Mouse (Mus musculus) neural tube, embryonic 11.5 days (tissue): ENCODE data around the gene Prlhr. TPM values are rescaled to one million over a fixed set of nuclear protein-coding genes. Genes with fewer than 3 reads are reported as not detected.

Source experiments
- ATAC-seq: fragments of 200-750 bp; cut with Nextera tagmentation; 2 replicates; pipeline ENCODE4 v1.8.0; 2017; ENCODE audit warnings: moderate number of reproducible peaks, mild to moderate bottlenecking, moderate TSS enrichment, moderate library complexity; ENCODE audit not compliant: insufficient read depth, low FRiP score, low TSS enrichment
- DNase-seq: peaks from one replicate; pipeline ENCODE4 v3.0.0-alpha.2; 2015; ENCODE audit warnings: low spot score
- H3K27ac ChIP-seq: fragments of 300-500 bp; sonication (generic); 2 replicates; pipeline ENCODE4 v1.5.1; 2014; ENCODE audit warnings: low read depth, mild to moderate bottlenecking, low read length
- H3K27me3 ChIP-seq: fragments of 300-500 bp; sonication (generic); 2 replicates; pipeline ENCODE4 v1.6.1; 2014; ENCODE audit warnings: mild to moderate bottlenecking, low read length, mixed read lengths; ENCODE audit not compliant: control insufficient read depth, insufficient read depth
- H3K36me3 ChIP-seq: fragments of 300-500 bp; sonication (generic); 2 replicates; pipeline ENCODE4 v1.6.1; 2014; ENCODE audit warnings: mild to moderate bottlenecking, low read length, moderate library complexity, mixed read lengths; ENCODE audit not compliant: control insufficient read depth, insufficient read depth
- H3K4me1 ChIP-seq: fragments of 300-500 bp; sonication (generic); 2 replicates; pipeline ENCODE4 v1.6.1; 2014; ENCODE audit warnings: low read length, mixed read lengths; ENCODE audit not compliant: control insufficient read depth, insufficient read depth
- H3K4me2 ChIP-seq: fragments of 300-500 bp; sonication (generic); 2 replicates; pipeline ENCODE4 v1.6.1; 2014; ENCODE audit warnings: low read depth, mild to moderate bottlenecking, moderate library complexity
- H3K4me3 ChIP-seq: fragments of 300-500 bp; sonication (generic); 2 replicates; pipeline ENCODE4 v1.5.1; 2014; ENCODE audit warnings: low read depth, low read length
- H3K9ac ChIP-seq: fragments of 300-500 bp; sonication (generic); 2 replicates; pipeline ENCODE4 v1.6.1; 2014; ENCODE audit warnings: mild to moderate bottlenecking, low read length
- H3K9me3 ChIP-seq: fragments of 300-500 bp; sonication (generic); 2 replicates; pipeline ENCODE4 v1.6.1; 2016; ENCODE audit warnings: low read length; ENCODE audit not compliant: control insufficient read depth
- WGBS: fragments of 180-500 bp; shearing (Covaris S2); extraction: QIAGEN DNeasy Blood & Tissue Kit; methylation state at CpG from one replicate; pipeline ENCODE4 v1.1.7; 2014; 5-methylcytosine and 5-hydroxymethylcytosine counted together
- polyA plus RNA-seq: library from polyadenylated mRNA; unstranded; fragments of >200 nt; fragmentation: Nextera tagmentation; extraction: Ambion mirVana; gene quantifications from 2 replicates; pipeline ENCODE4 v1.2.1, GENCODE M21; 2014

Prlhr gene
- not detected in 2 replicates for polyA plus RNA-seq

GRCm38 (mm10) chr19:60468254-60468762 is at the start of gene Prlhr:
Prlhr (minus strand) TSS chr19:60468304.
- ATAC-seq = no peak

GRCm38 (mm10) chr19:60515064-60515463 is 47.0 kb upstream of the Prlhr start:
- H3K4me3 ChIP-seq = no peak overlapping the region
- no peaks in the 10 kb centered on the region for H3K9me3 ChIP-seq
- no peak overlapping the region for H3K27ac ChIP-seq
- no peak overlapping the region for H3K4me2 ChIP-seq
- H3K36me3 ChIP-seq = no peaks in the 10 kb centered on the region
- no peak for ATAC-seq
- H3K27me3 ChIP-seq = no peaks in the 10 kb centered on the region
- H3K9ac ChIP-seq = no peak overlapping the region
- no peaks in the 10 kb centered on the region for H3K4me1 ChIP-seq
- WGBS = 77% methylated on average over 2 of the region's 2 CpGs
- no peak for DNase-seq

More at GRCm38 (mm10) chr19:60468254-60468762, at the start of gene Prlhr:
- H3K27ac ChIP-seq = no peak within 1 kb of the TSS
- 7% methylated on average over 17 of the region's 17 CpGs for WGBS
- no peaks in the 10 kb centered on the region; the same call in 1 of the 2 replicates for H3K4me1 ChIP-seq
- H3K4me3 ChIP-seq = peak within 1 kb of the TSS; percentile 31
- peaks cover 35% of the 10 kb centered on the region for H3K27me3 ChIP-seq
- H3K9me3 ChIP-seq = no peaks in the 10 kb centered on the region
- H3K9ac ChIP-seq = no peak within 1 kb of the TSS
- DNase-seq = peak; percentile 26
- no peaks in the 10 kb centered on the region for H3K36me3 ChIP-seq
- H3K4me2 ChIP-seq = peak within 1 kb of the TSS; percentile 60

- Histone ChIP-seq H3K9me3 (no peaks in the 10 kb centered on the region), H3K4me1 (no peaks in the 10 kb centered on the region), H3K4me2 (no peak overlapping the region), H3K27ac (no peak overlapping the region), H3K9ac (no peak overlapping the region), H3K36me3 (no peaks in the 10 kb centered on the region), H3K27me3 (no peaks in the 10 kb centered on the region), H3K4me3 (no peak overlapping the region)
- no peak for ATAC-seq
- WGBS = 46% methylated on average over 3 of the region's 3 CpGs
- DNase-seq = no peak
Measured at GRCm38 (mm10) chr19:60513431-60513830, 45.3 kb upstream of the Prlhr start.

- H3K4me3 ChIP-seq = no peak overlapping the region
- no peaks in the 10 kb centered on the region for H3K4me1 ChIP-seq
- H3K9ac ChIP-seq = no peak overlapping the region
- H3K4me2 ChIP-seq = no peak overlapping the region
- no peaks in the 10 kb centered on the region for H3K36me3 ChIP-seq
- no peak overlapping the region for H3K27ac ChIP-seq
- DNase-seq = no peak
- no peaks in the 10 kb centered on the region for H3K27me3 ChIP-seq
- no peaks in the 10 kb centered on the region for H3K9me3 ChIP-seq
- no peak for ATAC-seq
Measured at GRCm38 (mm10) chr19:60500209-60500608, 32.1 kb upstream of the Prlhr start.

GRCm38 (mm10) chr19:60497171-60497570 is 29.1 kb upstream of the Prlhr start:
- Histone ChIP-seq H3K4me3 (no peak overlapping the region), H3K4me1 (no peaks in the 10 kb centered on the region), H3K27ac (no peak overlapping the region), H3K9me3 (no peaks in the 10 kb centered on the region), H3K4me2 (no peak overlapping the region), H3K36me3 (no peaks in the 10 kb centered on the region), H3K9ac (no peak overlapping the region), H3K27me3 (no peaks in the 10 kb centered on the region)
- no peak for ATAC-seq
- no peak for DNase-seq
- 77% methylated on average over 4 of the region's 4 CpGs for WGBS

- DNase-seq = no peak
- Histone ChIP-seq H3K4me2 (no peak overlapping the region), H3K4me1 (no peaks in the 10 kb centered on the region), H3K27me3 (no peaks in the 10 kb centered on the region), H3K36me3 (no peaks in the 10 kb centered on the region), H3K27ac (no peak overlapping the region), H3K4me3 (no peak overlapping the region), H3K9me3 (no peaks in the 10 kb centered on the region), H3K9ac (no peak overlapping the region)
- ATAC-seq = no peak
- 69% methylated on average over 3 of the region's 3 CpGs for whole genome bisulfite sequencing
Measured at GRCm38 (mm10) chr19:60495772-60496171, 27.7 kb upstream of the Prlhr start.

- Histone ChIP-seq H3K27ac (no peak overlapping the region), H3K9ac (no peak overlapping the region), H3K4me1 (no peaks in the 10 kb centered on the region), H3K27me3 (no peaks in the 10 kb centered on the region), H3K4me2 (no peak overlapping the region), H3K36me3 (no peaks in the 10 kb centered on the region), H3K4me3 (no peak overlapping the region), H3K9me3 (no peaks in the 10 kb centered on the region)
- no peak for ATAC-seq
- no peak for DNase-seq
- WGBS = 91% methylated on average over 1 of the region's 1 CpGs
Measured at GRCm38 (mm10) chr19:60489566-60489965, 21.5 kb upstream of the Prlhr start.

- Histone ChIP-seq H3K27ac (no peak overlapping the region), H3K9ac (no peak overlapping the region), H3K4me1 (no peaks in the 10 kb centered on the region), H3K36me3 (no peaks in the 10 kb centered on the region), H3K4me3 (no peak overlapping the region), H3K9me3 (no peaks in the 10 kb centered on the region), H3K4me2 (no peak overlapping the region), H3K27me3 (no peaks in the 10 kb centered on the region)
- no peak for DNase-seq
- ATAC-seq = no peak
Measured at GRCm38 (mm10) chr19:60485261-60485660, 17.2 kb upstream of the Prlhr start.

GRCm38 (mm10) chr19:60478859-60479258 is 10.8 kb upstream of the Prlhr start:
- no peak for ATAC-seq

More at GRCm38 (mm10) chr19:60478859-60479258, 10.8 kb upstream of the Prlhr start:
- H3K9me3 ChIP-seq = no peaks in the 10 kb centered on the region
- no peak overlapping the region for H3K9ac ChIP-seq
- no peak overlapping the region for H3K27ac ChIP-seq
- no peak for DNase-seq
- WGBS = 54% methylated on average over 1 of the region's 1 CpGs
- H3K36me3 ChIP-seq = no peaks in the 10 kb centered on the region
- H3K27me3 ChIP-seq = no peaks in the 10 kb centered on the region
- no peak overlapping the region for H3K4me3 ChIP-seq
- no peaks in the 10 kb centered on the region for H3K4me1 ChIP-seq
- H3K4me2 ChIP-seq = no peak overlapping the region
